Mouse (Mus musculus) bone marrow macrophage, adult 2 months (primary cell): ENCODE data around the gene Hsd17b7. TPM values are rescaled to one million over a fixed set of nuclear protein-coding genes. Genes with fewer than 3 reads are reported as not detected.

Source experiments
- H3K27ac ChIP-seq: 2 replicates; pipeline ENCODE4 v1.5.1; 2012; ENCODE audit warnings: low read depth, low read length; ENCODE audit not compliant: insufficient read depth
- H3K4me1 ChIP-seq: 2 replicates; pipeline ENCODE4 v1.6.1; 2012; ENCODE audit warnings: low read length; ENCODE audit not compliant: control insufficient read depth, insufficient read depth
- H3K4me3 ChIP-seq: 2 replicates; pipeline ENCODE4 v1.5.1; 2012; ENCODE audit warnings: mild to moderate bottlenecking, low read length, moderate library complexity; ENCODE audit not compliant: insufficient read depth
- CTCF ChIP-seq: IDR thresholded peaks from 2 replicates; pipeline ENCODE4 v1.5.1; 2012; ENCODE audit warnings: low read depth, mild to moderate bottlenecking, low read length, moderate library complexity
- POLR2A ChIP-seq: IDR thresholded peaks from 2 replicates; pipeline ENCODE4 v1.6.1; 2012; ENCODE audit warnings: mild to moderate bottlenecking, low read depth, low read length, borderline replicate concordance
- polyA plus RNA-seq: library from polyadenylated mRNA; stranded (reverse); fragments of >200 nt; gene quantifications from 2 replicates; pipeline ENCODE4 v1.2.4, GENCODE M21; 2012; ENCODE audit not compliant: missing spikeins, insufficient read depth, insufficient read length

The Hsd17b7 gene
- polyA plus RNA-seq, 1 experiment = 2.7 TPM

DNA sequence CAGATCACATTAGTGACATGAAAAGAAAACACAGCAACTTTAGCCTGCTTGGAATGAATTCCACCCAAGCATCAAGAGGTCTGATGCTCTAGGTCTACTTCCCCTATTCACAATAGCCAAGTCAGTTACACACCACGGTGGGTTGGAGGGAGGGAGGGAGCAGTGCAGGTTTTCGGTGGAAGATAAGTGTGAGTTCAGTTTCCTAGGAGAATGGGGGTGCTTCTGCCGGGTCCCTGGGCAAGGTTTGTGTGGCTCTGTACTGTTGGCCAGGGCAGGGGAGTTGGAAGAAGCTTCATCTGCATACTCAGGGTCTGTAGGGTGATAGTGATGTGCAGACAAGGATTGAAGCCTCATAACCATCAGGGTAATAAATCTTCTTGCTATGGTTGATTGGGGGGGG, 23.0 kb downstream of the Hsd17b7 start:
- Histone ChIP-seq H3K27ac (no peak overlapping the region), H3K4me3 (no peak overlapping the region), H3K4me1 (no peaks in the 10 kb centered on the region)
- TF ChIP-seq CTCF (no peak), POLR2A (no peak)

DNA sequence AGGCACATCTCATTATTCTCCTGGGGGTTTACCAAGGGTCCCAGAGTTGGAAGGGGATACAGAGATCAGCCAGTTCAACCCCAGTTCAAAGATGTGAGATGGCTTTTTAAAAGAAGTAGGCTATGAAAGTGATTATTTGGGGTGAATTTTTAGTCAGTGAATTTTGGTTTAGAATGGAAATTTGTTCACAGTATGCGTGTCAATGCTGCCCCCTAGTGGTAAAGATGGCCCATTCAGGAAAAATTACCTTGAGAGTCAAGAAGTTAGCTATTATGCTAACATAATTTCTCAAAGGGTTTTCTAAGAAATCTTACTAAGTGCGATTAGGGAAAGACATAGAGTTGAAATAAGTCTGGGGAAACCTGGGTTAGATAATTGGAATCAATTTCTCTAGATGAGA, 29.7 kb downstream of the Hsd17b7 start:
- H3K27ac ChIP-seq = no peak overlapping the region
- no peak for TF ChIP-seq POLR2A
- TF ChIP-seq CTCF = no peak
- no peaks in the 10 kb centered on the region for H3K4me1 ChIP-seq
- no peak overlapping the region for H3K4me3 ChIP-seq

DNA sequence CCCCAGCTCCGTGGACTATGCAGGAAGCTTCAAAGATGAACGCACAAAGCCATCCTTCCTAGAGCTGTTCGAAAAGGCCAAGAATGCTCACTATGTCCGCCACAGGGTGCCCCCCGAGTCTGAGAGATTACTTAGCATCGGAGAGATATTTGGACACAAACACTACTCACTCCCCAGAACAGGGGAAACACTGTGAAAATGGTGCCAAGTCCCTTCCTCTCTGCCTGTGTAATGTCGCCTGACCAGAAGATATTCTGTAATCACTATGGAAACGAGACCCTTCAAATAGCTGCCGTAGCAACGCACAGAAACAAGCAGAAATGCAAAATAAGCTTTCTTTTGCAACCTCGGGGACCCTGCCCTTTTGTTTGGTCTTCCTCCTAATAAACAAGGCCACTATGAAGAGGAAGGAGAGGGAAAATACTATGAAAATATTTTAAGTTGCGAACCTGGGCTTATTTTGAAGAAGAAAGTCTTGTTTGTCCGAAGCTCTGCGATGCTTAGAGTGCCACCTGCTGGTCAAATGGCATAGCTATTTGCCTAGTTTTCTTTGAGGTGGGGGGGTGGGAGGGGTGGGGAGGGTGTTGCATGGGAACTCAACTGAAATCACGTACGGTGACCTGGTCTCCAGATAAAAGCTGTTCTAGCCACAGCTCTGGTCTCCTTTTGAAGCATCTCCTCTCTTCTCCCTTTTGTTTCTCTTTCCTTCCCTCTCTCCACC, 34.9 kb downstream of the Hsd17b7 start:
- H3K4me1 ChIP-seq = no peaks in the 10 kb centered on the region
- TF ChIP-seq POLR2A (no peak), CTCF (peak; percentile 62)
- no peak overlapping the region for H3K27ac ChIP-seq
- no peak overlapping the region for H3K4me3 ChIP-seq

DNA sequence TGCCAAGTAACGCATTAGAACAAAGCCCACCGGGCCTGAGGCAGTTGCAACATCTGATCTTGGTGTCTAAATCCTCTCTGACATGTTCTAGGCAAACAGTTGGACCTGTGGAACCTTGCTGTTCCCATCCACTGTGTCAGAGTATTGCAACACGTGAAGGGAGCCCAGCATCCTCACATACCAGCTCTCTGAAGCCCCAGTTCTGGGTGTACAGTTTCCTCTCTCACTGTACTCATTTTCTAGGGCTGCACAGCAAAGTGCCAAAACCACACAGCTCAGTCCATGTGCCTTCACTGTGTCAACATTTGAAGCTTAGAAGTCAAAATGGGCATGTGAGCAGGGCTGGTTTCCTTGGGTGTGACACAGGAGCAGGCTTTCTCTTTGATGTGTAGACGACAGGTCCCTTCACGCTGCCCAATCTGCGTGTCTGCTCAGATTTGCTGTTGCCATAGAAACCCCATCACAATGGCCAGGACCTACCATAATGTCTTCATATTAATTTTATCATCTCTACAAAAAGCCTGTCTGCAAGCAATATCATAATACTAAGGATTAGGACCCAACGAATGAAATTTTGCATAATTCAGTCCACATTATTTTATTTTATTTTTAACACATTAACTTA, 36.8 kb downstream of the Hsd17b7 start:
- H3K4me3 ChIP-seq = no peak overlapping the region
- H3K4me1 ChIP-seq = no peaks in the 10 kb centered on the region
- no peak for TF ChIP-seq POLR2A
- no peak for TF ChIP-seq CTCF
- H3K27ac ChIP-seq = no peak overlapping the region

DNA sequence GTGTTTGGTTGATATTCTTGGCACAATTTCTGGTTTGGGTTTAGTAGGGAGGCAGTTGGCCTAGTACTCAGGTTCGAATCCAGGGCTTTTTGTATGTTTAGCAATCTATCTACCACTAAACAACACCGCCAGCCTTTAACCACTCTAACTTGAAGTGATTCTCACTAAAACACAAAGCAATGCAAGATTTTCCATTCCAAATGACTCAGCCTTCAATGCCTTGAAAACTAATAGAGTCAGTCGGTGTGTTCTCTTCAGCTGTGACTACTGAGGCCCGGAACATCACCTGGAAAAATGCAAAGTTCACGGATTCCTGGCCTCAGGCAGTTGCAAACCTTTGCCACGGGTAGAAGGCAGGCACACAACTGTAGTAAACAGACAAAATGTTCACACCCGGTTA, 37.3 kb downstream of the Hsd17b7 start:
- TF ChIP-seq POLR2A (no peak), CTCF (no peak)
- H3K4me1 ChIP-seq = no peaks in the 10 kb centered on the region
- H3K27ac ChIP-seq = no peak overlapping the region
- no peak overlapping the region for H3K4me3 ChIP-seq

DNA sequence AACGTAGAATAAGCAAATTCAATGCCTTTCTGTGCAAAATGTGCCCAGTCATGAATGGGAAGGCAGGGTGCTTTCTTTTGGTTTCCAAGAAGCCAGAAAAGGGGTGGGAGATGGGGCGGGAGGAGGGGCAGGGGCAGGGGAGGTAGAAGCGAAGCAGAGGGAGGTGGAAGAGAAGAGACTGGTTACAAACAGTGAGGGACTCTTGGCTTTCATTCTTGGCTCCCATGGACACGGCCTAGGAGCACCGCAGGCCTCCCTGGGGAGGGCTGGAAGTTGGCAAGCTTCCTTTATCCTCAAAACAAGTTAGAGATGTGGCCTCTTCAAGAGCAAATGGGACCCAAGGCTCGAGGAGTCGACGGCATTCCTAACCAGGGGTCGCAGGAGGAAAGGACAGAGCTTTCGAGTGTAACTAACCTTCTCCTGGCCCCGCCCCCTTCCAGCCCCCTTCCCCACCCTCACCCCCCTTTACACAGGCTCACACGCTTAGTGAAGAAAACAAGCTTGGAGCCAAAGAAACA, 40.5 kb downstream of the Hsd17b7 start, which contains the start of gene Ccdc190:
Gene Ccdc190 (plus strand): TSS at position 195 of the 518 bp plus-strand sequence.
- TF ChIP-seq CTCF (no peak), POLR2A (no peak)
- H3K27ac ChIP-seq = no peak within 1 kb of the TSS
- H3K4me1 ChIP-seq = no peaks in the 10 kb centered on the region
- no peak within 1 kb of the TSS for H3K4me3 ChIP-seq

DNA sequence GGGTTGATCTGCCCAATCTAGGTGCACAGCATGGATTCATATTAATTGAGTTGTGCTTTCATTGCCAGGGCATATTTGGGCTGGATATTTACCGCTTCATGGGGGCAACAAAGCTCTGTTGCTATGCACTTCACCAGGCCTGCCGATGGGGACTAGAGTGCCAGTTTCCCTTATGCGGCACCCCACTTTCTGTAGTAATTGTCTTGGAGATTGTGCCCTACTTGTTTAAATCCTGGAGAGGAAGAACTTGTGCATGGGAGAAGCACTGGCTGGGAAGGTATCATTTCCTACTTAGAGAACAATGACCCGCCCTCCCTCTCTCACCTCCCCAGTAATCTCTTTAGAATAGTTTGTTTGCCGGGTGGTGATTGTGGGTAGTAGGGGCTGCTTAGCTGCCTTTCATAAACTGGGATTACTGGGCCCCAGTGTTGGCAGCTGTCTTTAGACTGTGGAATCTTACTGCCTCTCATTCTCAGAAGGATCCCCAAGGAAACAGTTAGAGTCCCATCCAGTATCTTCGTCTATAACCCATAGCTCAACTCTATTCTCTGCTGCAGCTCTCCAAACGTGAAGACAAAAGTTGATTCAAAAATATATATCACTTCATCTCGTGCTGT, 41.2 kb downstream of the Hsd17b7 start:
- H3K4me3 ChIP-seq = no peak overlapping the region
- H3K27ac ChIP-seq = no peak overlapping the region
- TF ChIP-seq POLR2A (no peak), CTCF (no peak)
- H3K4me1 ChIP-seq = no peaks in the 10 kb centered on the region

DNA sequence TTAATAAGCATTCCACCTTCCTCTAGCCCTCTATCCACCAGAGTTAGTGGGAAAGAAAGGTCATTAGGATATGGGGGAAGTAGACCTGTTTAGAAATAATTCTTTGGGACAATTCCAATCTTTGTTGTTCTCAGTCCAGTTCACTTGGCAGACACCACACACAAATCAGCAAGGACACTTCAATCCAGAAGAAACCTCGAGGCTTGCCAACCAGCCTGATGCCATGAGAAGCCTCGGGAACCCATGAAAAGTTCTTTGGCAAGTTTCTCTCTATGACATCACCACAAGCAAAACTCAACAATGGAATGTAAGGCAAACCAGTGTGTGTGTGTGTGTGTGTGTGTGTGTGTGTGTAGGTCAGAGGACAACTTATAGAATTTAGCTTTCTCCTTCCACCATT, 44.5 kb downstream of the Hsd17b7 start:
- TF ChIP-seq CTCF = no peak
- no peak for TF ChIP-seq POLR2A
- no peaks in the 10 kb centered on the region for H3K4me1 ChIP-seq
- H3K4me3 ChIP-seq = no peak overlapping the region
- no peak overlapping the region for H3K27ac ChIP-seq

DNA sequence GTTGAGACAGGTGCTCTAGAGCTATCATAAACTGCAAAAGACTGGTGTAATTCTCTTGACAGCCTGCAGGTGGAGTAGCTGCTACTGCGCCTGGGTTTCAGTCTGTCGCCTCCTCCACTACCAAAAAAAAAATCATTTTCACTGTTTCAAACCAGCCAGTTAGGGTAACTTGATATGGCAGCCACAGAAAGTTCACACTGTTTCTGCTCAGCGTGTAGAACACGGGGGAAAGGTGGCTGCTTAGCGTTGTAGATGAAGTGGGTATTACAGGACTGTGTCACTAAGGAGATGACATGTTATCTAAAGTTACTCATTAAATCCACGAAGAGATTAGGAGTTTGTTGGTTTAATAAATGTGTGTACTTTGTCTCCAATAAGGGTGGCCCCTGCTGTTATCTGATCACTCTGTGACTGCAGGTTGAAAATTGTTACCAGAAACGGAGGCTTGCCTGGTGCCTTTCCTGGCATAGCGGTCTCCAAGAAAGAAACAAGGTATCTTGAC, 47.3 kb downstream of the Hsd17b7 start:
- Histone ChIP-seq H3K4me3 (no peak overlapping the region), H3K4me1 (no peaks in the 10 kb centered on the region), H3K27ac (no peak overlapping the region)
- TF ChIP-seq CTCF (peak; percentile 55), POLR2A (no peak)

DNA sequence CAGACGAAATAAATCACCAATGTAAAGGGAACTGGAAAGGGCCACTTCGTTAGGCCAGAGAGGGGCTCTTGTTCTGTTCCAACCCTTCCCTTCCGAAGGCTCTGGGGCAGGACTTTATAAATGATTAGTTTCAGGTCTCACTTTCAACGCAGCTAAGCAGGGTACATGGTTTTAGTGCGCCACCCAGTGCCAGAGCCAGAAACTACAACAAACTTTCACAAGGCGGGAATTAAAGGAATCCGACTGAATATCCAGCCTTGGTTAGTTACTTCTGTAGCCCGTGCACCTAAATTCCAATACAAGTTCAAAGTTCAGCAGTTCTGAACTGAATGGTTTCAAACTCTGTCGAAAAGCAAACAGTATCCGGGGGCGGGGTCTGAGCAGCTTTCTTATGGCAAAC, 49.8 kb downstream of the Hsd17b7 start:
- peak; percentile 53 for TF ChIP-seq CTCF
- no peak for TF ChIP-seq POLR2A
- Histone ChIP-seq H3K4me3 (peak overlapping the region; percentile 17; the same call in 1 of the 2 replicates), H3K4me1 (no peaks in the 10 kb centered on the region), H3K27ac (no peak overlapping the region)
